Mouse (Mus musculus): ENCODE results near the gene Upk2. TPM values are rescaled to one million over a fixed set of nuclear protein-coding genes. Genes with fewer than 3 reads are reported as not detected.
A peak's percentile ranks its signal among the peaks of the same experiment; 100 is the strongest.
"Not testable (repeated sequence)": the region's sequence is repeated elsewhere in the genome, so short reads cannot be mapped to it uniquely, and the experiment has no call there.

Upk2 gene
- total RNA-seq, 2 experiments from 2014 or later: not detected

GRCm38 (mm10) chr9:44461950-44462349, 7.2 kb upstream of the Upk2 start:
- no peak for DNase-seq

GRCm38 (mm10) chr9:44457035-44457742, 2.4 kb upstream of the Upk2 start:
- DNase-seq: peak; percentile 82 to 83

GRCm38 (mm10) chr9:44454132-44454890, 465 bp downstream of the Upk2 start:
- DNase-seq: peak; percentile 81 to 87

- no peak for DNase-seq
These were observed 4.4 kb downstream of the Upk2 start for GRCm38 (mm10) chr9:44450387-44450786.

GRCm38 (mm10) chr9:44444402-44445025, 10.3 kb downstream of the Upk2 start:
- DNase-seq: not testable (repeated sequence)

- no peak for DNase-seq
These were observed 13.8 kb downstream of the Upk2 start, which contains the start of gene Foxr1 for GRCm38 (mm10) chr9:44440961-44441360. TSS of gene Foxr1 (minus strand) at chr9:44441136.

- no peak for DNase-seq
These were observed 19.0 kb downstream of the Upk2 start for GRCm38 (mm10) chr9:44435747-44436146.

GRCm38 (mm10) chr9:44432577-44433185, 22.1 kb downstream of the Upk2 start:
- no peak for DNase-seq

- DNase-seq: no peak
These were observed 31.2 kb downstream of the Upk2 start for GRCm38 (mm10) chr9:44423576-44423975.

- DNase-seq: no peak
These were observed 34.4 kb downstream of the Upk2 start for GRCm38 (mm10) chr9:44420280-44420898.

- not testable (repeated sequence) for DNase-seq
These were observed 35.0 kb downstream of the Upk2 start for GRCm38 (mm10) chr9:44419730-44420129.

- DNase-seq: no peak
These were observed 36.0 kb downstream of the Upk2 start, which contains the start of gene Ccdc84 for GRCm38 (mm10) chr9:44418519-44419385. TSS of gene Ccdc84 (minus strand) at chr9:44418569.

- peak; percentile 94 to 95 for DNase-seq
These were observed 36.8 kb downstream of the Upk2 start for GRCm38 (mm10) chr9:44417892-44418363.

- DNase-seq: no peak
These were observed 37.5 kb downstream of the Upk2 start for GRCm38 (mm10) chr9:44417156-44417891.

- no peak for DNase-seq
These were observed 42.0 kb downstream of the Upk2 start for GRCm38 (mm10) chr9:44412781-44413180.

GRCm38 (mm10) chr9:44412306-44412705, 42.5 kb downstream of the Upk2 start:
- no peak for DNase-seq

- no peak for DNase-seq
These were observed 43.1 kb downstream of the Upk2 start for GRCm38 (mm10) chr9:44411601-44412130.

GRCm38 (mm10) chr9:44410647-44411336, 44.0 kb downstream of the Upk2 start:
- DNase-seq: no peak

GRCm38 (mm10) chr9:44408693-44409092, 46.1 kb downstream of the Upk2 start:
- not testable (repeated sequence) for DNase-seq

GRCm38 (mm10) chr9:44407752-44408097, 47.1 kb downstream of the Upk2 start:
- DNase-seq: no peak
